Mouse (Mus musculus) splenic B cell, adult 2 months (primary cell): Measurements from ENCODE around the gene Spata3.
A peak's percentile ranks its signal among the peaks of the same experiment; 100 is the strongest.
"Not testable (repeated sequence)": the region's sequence is repeated elsewhere in the genome, so short reads cannot be mapped to it uniquely, and the experiment has no call there.

Experiments
- DNase-seq: peaks from one replicate; pipeline ENCODE4 v3.0.0-alpha.2; 2011; ENCODE audit warnings: low read depth, low spot score
- H3K27me3 ChIP-seq: 2 replicates; pipeline ENCODE4 v1.6.1; 2012; ENCODE audit warnings: mild to moderate bottlenecking, low read length, moderate library complexity, mixed read lengths; ENCODE audit not compliant: control insufficient read depth, poor library complexity, insufficient read depth, severe bottlenecking
- H3K36me3 ChIP-seq: 2 replicates; pipeline ENCODE4 v1.6.1; 2012; ENCODE audit warnings: mild to moderate bottlenecking, low read length, moderate library complexity, mixed read lengths; ENCODE audit not compliant: control insufficient read depth, poor library complexity, insufficient read depth, severe bottlenecking

Gene Spata3

GRCm38 (mm10) chr1:85999853-86000570 lies 16.6 kb upstream of the Spata3 start:
- no peaks in the 10 kb centered on the region for H3K36me3 ChIP-seq
- no peak for DNase-seq

GRCm38 (mm10) chr1:86005540-86005939 lies 11.1 kb upstream of the Spata3 start:
- Histone ChIP-seq H3K27me3 (no peaks in the 10 kb centered on the region), H3K36me3 (no peaks in the 10 kb centered on the region)
- DNase-seq, result no peak

More at GRCm38 (mm10) chr1:85999853-86000570, 16.6 kb upstream of the Spata3 start:
- H3K27me3 ChIP-seq, result no peaks in the 10 kb centered on the region

GRCm38 (mm10) chr1:86006040-86006439 lies 10.6 kb upstream of the Spata3 start:
- no peak for DNase-seq
- Histone ChIP-seq H3K27me3 (no peaks in the 10 kb centered on the region), H3K36me3 (no peaks in the 10 kb centered on the region)

GRCm38 (mm10) chr1:86007778-86008177 lies 8.8 kb upstream of the Spata3 start:
- Histone ChIP-seq H3K27me3 (no peaks in the 10 kb centered on the region), H3K36me3 (no peaks in the 10 kb centered on the region)
- peak; percentile 87 for DNase-seq

- not testable (repeated sequence) for H3K27me3 ChIP-seq, H3K36me3 ChIP-seq, DNase-seq
Measured at GRCm38 (mm10) chr1:86015758-86016157, 858 bp upstream of the Spata3 start.

GRCm38 (mm10) chr1:86018235-86019055 lies 1.8 kb downstream of the Spata3 start:
- H3K27me3 ChIP-seq, result no peaks in the 10 kb centered on the region; the same call in 1 of the 2 replicates
- peak; percentile 49 for DNase-seq
- no peaks in the 10 kb centered on the region for H3K36me3 ChIP-seq

GRCm38 (mm10) chr1:86021365-86021989 lies 4.9 kb downstream of the Spata3 start:
- no peaks in the 10 kb centered on the region; the same call in none of the 2 replicates for H3K27me3 ChIP-seq
- peak; percentile 18 for DNase-seq

GRCm38 (mm10) chr1:86032273-86032987 lies 15.8 kb downstream of the Spata3 start:
- DNase-seq, result no peak
- Histone ChIP-seq H3K36me3 (no peaks in the 10 kb centered on the region), H3K27me3 (no peaks in the 10 kb centered on the region; the same call in 1 of the 2 replicates)

More at GRCm38 (mm10) chr1:86021365-86021989, 4.9 kb downstream of the Spata3 start:
- no peaks in the 10 kb centered on the region for H3K36me3 ChIP-seq

- Histone ChIP-seq H3K36me3 (no peaks in the 10 kb centered on the region), H3K27me3 (no peaks in the 10 kb centered on the region; the same call in 1 of the 2 replicates)
- DNase-seq, result no peak
Measured at GRCm38 (mm10) chr1:86038191-86038951, 21.8 kb downstream of the Spata3 start.

GRCm38 (mm10) chr1:86040131-86040530 lies 23.5 kb downstream of the Spata3 start:
- Histone ChIP-seq H3K27me3 (no peaks in the 10 kb centered on the region), H3K36me3 (no peaks in the 10 kb centered on the region)
- DNase-seq, result no peak

- DNase-seq, result no peak
- no peaks in the 10 kb centered on the region for H3K27me3 ChIP-seq
- H3K36me3 ChIP-seq, result no peaks in the 10 kb centered on the region
Measured at GRCm38 (mm10) chr1:86040817-86041216, 24.2 kb downstream of the Spata3 start.

- H3K27me3 ChIP-seq, result no peaks in the 10 kb centered on the region; the same call in 1 of the 2 replicates
- no peak for DNase-seq
- no peaks in the 10 kb centered on the region for H3K36me3 ChIP-seq
Measured at GRCm38 (mm10) chr1:86045056-86045455, 28.4 kb downstream of the Spata3 start.

GRCm38 (mm10) chr1:86045848-86046805 lies 29.5 kb downstream of the Spata3 start, which contains the start of gene 2810459M11Rik:
Gene 2810459M11Rik, plus strand, starts transcription at chr1:86045863.
- H3K27me3 ChIP-seq, result no peaks in the 10 kb centered on the region; the same call in 1 of the 2 replicates
- DNase-seq, result peak; percentile 29
- H3K36me3 ChIP-seq, result no peaks in the 10 kb centered on the region
